Mouse (Mus musculus) ovary, postnatal 10 days (tissue): ENCODE results near the gene Ppp1r15b.
A peak's percentile ranks its signal among the peaks of the same experiment; 100 is the strongest.

Experiments used
- DNase-seq: peaks from one replicate; pipeline ENCODE4 v3.0.0; 2022; ENCODE audit warnings: low spot score

The Ppp1r15b gene

DNA sequence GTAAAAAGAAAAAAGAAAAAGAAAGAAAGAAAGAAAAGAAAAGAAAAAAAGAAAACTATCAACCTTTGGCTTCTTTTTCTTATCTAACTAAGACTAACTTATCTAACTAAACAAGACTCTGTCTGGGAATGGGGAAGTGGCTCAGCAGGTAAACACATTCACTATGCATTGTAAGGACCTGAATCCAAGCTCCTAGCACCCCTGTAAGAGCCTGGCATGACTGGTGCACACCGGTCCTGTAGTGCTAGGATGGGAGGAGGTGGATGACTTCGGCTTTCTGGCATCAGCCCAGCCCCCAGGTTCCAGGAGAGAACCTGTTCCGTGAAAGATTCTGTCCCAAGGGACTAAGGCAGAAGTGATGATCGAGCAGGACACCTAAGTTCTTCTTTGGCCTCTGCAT, 30.6 kb downstream of the Ppp1r15b start:
- no peak for DNase-seq

DNA sequence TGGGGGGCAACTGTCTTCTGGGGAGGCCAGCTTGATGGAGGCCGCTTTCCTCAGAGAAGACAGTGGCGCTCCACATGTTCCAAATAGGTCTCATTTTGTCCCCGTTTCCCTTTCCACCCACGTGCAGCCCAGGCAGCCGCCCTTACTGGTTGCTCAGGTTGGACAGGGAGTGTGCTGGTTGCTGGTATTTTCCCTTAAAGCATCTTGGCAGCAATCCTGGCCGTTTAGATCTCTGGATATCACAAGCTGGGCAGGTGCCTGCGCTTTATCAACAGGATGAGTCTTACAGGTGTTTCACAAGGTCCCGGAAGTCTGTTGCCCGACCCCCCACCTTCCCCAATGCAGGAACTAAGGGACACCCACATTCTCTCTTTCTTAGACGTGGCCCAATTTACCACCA, 31.1 kb downstream of the Ppp1r15b start:
- DNase-seq: no peak

DNA sequence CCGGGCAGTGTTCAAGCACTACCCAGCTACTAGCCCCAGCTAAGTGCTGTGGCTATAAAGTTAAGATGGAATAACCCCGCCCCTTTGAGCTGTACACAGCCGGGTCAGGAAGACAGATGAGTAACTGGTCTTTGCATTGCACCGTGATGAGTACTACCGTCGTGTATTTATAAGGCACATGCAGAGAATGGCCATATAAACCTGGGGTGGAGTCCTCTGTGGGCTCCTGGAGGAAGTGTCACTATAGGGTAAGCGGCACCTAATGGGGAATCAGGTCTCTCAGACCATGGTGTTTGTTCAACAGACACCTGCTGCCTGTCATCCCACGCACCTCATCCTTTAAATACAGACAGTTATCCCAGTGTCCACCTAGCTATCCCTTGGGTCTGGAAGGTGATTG, 32.0 kb downstream of the Ppp1r15b start:
- DNase-seq: no peak

DNA sequence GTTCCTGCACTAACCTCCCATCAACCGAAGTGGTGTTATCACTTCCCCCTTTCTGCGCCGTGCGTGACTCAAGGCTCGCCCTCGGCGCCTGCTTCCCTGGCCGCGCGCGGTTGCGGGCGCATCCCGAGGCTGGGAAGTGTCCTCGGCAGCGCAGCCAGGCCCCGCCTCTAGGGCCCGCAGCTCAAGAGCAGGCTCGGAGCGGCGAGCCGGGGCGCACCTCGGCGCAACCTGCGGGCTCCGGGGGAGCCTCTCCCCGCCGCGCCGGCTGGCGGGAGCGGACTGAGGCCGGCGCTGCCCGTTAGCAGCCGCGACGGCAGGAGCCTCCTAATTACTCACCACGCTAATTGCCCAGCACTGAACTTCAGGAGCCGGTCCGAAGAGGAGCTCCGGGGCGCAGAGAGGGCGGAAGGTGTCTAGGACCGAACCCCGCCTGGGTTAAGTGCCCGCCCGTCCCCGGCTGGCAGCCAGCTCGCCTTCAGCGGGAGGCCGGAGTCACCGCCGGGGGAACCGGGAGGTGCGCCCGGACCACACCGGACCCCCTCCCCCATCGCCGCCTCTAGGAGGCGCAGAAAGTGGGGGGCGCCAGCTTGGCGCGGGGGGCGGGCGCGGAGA, 33.0 kb downstream of the Ppp1r15b start, which contains the start of gene Plekha6:
Plekha6 (plus strand) TSS at position 391 of the 612 bp plus-strand sequence.
- no peak for DNase-seq

DNA sequence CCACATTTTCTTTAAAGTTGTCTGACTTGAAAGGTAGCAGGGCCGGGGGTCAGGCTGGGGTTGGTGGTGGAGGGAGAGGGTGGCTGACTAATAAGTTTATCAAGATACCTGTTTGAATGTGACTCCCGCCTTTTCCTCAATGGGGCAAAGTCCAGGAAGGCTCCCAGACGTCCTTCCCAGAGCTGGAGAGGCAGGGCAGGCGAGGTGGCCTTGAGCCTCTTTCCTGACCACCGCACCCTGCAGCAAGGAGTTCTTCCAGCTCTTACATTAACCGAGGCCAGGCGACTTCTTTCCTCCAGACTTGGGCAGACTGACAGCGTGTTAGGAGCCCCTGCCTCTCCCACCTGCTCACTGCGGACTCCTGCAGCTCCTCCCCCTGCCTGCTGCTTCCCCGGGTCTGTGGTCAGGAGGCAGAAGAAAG, 33.7 kb downstream of the Ppp1r15b start:
- DNase-seq: no peak

DNA sequence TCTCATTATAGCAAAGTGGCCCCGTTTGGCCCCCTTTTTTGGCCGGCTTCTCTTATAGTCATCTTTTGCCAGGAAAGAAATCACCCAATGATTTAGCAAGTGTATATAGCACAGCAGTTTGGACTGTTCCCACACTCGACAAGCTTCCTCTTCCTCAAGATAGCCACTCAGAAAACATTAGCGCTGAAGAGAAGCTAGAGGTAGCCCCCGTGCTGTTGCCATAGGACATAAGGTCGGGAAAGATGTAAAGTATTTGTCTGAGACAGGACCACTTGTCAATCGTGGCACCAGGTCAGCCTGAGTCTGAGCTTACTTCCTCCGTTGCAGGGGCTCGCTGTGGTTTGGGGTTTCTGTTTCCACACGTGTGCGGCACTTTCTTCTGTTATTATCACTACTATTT, 34.2 kb downstream of the Ppp1r15b start:
- no peak for DNase-seq

DNA sequence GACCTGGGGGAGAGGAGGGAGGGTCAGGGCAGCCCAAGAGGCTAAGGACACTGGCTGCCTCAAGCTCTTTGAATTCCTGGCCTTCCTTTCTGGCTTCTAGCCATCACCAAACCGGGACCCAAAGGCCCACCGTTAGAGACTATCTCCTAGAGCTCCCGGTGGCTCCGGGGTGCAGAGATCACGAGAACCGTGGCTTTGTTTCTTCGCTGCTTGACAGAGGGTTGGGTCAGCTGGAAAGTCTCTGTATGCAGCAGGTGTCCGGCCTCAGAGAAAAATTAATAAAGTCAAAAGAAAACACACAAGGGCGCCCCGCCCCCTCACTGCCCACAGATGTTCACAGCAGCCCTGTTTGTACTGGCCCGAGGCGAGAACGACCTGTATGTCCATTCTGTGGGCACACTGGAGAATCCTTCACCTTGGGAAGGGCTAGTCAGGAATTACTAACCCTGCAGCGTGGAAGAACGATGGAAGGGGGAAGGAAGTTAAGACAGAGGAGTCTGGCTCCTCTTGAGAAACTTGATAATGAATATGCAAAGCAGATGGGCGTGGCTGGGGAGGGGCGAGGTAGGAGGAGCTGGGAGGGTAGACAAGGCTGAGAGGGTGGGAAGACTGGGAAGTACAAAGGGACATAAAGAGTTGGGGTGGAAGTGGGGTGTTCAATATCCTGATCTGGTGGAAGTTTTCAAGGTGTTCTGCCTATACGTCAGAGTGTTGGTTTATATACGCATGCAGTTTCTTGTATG, 37.5 kb downstream of the Ppp1r15b start:
- DNase-seq: no peak

DNA sequence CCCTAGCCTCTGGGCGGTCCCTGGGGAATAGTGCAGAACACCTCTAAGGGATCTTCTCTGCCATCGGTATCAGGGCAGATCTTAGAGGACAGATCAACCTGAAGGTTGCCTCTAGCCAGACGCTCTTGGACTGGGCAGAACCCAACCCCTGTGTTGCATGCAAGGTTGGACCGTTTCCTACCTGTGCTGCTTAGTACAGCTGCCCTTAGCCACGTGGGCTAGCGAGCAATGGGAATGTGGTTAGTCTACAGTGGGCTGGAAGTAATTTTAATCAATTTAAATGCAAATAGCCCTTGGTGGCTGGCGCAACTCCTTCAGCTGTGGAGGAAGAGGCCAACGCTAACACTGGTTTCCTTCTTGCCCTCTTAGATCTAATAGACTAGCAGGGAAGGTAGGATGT, 39.3 kb downstream of the Ppp1r15b start:
- DNase-seq: no peak

DNA sequence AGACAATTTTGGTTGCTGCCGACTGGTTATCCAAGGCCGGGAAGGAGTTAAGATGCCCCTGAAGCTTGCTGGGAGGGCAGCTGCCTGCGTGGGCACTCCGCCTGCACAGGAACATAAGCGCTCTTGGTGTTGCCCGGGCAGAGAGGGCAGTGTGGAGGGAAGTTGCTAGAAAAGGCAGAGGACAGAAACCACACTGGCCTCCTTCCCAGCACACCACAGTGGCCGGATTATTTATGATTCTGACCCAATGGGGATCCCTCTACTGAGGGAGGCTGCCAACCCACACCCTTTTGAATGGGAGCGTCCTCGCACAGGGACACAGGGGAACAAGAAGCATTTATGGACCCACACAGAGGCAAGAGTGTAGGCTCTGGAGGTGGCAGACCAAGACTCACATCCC, 40.4 kb downstream of the Ppp1r15b start:
- no peak for DNase-seq

DNA sequence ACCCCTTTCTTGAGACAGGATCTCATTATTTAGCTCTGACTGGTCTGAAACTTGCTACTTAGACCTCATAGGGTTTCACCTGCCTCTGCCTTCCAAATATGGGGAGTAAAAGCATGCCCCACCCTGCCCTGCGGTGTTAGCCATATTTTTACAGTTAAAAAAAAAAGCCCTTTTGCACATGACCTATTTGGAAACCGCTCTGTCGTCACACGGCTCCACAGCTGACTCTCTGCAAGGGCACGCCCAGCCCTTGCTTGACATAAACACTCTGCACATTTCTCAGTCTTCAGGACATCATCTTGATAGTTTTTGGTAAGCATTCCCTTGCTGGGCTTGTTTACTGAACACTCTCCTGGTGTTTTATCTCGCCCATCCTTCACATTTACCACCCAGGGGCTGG, 44.2 kb downstream of the Ppp1r15b start:
- DNase-seq: no peak

DNA sequence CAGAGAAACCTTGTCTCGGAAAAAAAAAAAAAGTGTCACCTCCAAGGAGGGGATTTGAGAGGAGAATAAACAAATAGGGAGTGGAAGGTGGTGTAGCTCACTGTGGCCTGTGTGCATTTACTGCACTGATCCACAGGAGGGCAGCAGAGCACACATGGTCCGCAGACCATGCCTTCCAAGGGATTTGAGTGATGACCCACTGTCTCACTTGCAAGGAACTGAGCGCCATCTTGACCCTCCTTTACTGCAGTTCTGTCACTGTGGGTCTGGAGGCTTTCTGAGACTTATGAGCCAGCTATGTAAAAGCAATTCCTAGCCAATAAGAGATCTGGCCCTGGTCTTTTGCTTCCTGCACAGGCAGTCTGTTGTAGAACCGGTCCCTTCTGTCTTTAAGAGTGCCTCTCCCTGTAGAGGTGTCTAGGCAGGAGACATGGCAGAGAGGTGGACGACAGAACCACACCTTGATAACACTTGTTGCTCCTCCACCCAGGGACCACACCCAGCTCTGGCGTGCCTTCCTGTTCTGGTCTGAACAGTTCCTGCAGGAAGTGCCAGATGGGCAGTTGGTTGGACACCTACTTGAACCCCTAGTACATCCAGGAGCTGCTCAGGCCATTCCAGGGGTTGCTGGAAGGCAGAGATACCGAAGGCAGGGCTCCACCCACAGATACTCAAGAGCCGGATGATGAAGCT, 46.7 kb downstream of the Ppp1r15b start:
- DNase-seq: no peak

DNA sequence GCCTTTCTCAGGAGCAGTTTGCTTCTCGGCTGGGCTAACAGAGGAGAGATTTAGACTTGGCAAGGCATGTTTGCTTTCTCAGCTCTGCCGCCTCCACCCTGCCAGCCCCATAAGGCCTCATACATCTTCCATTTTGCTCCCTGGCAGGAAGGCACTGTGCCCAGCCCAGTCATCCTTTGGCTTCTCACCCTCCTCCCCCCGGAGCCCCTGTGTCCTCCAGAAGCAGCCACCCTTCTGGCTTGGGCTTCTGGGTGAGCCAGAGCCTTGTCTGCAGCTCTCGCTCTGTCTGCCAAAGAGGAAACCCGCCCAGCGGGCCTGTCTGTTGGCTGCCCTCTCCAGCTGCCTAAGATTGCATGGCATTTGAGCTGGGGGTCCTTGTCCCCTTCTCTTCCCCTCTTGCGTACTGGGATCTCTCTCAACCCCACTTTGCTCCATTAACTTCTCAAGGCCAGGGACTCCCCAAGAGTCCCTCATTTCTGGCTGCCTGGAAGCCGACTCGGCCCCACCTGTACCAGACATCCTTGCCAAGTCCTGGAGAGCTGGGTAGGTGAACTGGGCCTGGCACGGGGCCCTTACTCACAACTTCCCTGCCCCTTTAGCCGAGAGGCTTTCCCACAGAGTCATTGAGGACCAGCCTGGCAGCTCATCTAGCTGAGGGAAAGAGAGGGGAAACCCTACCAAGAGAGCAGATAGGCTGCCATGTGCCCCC, 47.9 kb downstream of the Ppp1r15b start:
- DNase-seq: no peak

DNA sequence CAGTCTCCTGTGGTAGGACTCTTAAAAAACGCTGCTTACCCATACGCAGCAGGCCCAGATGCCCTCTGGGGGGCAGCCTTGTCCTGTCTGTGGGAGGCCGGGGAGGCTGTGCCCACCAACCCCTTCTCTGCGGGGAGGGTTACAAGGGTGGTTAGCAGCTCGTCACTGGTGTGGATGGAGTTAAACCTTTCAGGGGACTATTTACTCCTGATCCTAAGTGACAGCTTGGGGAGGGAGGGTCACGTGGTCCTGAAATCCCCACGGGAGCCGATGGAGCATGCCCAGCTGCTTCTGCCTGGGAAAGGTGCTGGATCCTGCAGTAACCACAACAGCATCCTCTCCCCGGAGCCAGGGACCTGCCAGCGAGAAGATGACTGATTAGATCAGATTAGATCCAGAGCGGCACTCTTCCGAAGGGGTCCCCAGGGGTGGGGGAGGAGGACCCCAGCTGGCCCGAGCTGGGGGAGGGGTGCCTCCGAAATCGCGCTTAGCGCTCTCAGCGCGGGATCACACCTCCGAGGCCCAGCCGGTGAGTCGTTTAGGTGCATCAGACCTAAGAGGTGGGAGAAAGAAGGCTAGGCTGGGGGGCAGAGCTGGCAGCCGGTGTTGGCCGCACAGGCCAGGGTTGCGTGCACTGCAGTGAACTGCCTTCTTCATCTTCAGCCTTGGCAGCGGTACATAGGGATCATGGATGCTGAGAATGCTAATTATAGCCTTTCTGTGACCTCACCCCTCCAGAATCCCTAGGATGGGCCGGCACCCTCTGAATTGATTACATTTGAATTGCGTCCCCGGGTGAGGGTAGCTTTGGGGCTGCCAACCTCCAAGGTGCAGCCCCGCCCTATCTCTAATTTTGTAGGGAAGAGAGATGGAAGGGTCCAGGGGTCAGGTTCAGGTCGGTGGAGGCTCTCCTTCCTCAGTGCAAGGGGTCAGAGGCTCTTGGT, 50.4 kb downstream of the Ppp1r15b start:
- DNase-seq: peak; percentile 49

DNA sequence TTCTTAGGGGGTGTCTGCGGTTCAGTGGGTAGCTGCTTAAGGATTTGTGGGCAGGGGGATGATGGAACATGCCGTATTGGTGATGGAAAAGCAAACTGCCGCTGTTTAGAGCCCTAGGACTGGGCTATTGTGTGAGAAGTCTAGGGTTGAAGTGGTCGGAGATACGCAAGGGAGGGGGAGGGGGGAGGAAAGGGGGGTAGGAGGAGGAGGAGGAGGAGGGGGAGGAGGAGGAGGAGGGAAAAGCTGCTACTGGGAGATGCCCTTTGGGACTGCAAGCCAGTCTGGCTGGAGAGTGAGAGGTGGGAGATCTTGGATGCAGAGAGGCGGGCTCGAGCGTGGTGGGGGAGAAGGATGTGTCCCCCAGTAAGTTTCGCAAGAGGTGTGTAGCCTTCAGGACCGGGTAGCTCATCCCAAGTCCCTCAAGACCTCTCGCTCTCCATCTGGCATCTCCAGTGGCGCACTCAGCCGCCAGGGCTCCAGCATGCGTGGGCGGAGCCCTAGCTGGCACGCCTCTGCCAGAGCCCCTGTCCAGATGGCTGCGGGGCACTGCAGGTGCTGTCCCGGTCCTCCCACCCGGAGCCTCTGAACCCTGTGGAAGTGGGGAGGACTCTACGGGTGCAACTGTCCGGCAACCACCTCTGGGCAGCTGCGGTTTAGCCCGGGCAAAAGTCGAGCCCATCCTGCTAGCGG, 51.2 kb downstream of the Ppp1r15b start:
- DNase-seq: no peak

DNA sequence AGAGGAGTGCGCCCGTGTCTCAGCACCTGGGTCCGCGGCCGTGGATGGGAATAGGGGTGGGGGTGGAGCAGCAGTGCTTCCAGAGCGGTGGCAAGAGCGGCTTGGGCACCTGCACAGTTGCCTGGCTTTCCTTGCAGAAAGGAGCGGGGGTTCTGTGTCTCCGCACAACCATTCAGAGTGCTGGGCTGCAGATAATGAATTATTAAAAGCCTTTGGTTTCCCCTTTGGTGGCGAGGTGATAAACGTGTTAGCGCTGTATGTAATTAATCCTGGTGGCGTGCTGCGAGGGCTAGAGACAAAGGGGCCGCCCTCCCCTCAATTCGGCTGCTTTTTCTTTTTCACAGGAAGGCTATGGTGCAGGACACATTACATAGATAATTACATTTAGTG, 51.8 kb downstream of the Ppp1r15b start:
- no peak for DNase-seq

DNA sequence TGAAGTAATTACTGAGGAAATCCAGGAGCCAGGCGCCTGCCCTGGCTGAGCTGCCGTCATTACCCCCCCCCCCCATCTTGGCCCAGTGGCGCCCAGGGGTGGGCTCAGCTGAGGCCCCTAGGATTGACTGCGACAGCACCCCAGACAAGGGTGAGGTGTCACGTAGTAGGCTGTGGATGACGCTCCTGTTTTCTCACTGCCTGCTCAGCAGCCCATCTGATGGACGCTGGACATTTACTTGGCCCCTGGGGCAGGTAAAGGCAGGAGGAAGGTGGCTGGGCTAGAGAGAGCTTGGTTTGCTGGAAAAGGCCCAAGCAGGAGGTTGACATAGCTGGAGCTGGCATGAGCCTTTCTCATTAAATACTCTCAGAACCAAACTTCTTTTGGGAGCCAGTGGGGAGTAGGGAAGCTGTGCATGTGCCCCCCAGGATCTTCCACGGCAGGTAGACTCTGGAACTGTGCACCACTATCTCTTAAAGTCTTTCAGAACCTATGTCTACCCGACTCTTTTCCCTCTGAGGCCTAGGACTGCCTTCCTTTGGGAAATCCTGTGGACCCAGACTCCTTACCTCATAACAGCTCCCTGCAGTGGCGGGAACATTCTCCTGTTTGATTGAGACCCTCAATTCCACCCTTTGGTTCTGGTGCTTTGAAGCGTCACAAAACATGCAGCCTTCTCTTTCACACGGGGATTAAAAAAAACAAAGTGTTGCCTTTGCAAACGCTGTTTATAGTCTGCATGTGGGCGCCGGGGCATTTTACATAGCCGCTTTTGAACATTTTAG, 52.4 kb downstream of the Ppp1r15b start:
- no peak for DNase-seq

DNA sequence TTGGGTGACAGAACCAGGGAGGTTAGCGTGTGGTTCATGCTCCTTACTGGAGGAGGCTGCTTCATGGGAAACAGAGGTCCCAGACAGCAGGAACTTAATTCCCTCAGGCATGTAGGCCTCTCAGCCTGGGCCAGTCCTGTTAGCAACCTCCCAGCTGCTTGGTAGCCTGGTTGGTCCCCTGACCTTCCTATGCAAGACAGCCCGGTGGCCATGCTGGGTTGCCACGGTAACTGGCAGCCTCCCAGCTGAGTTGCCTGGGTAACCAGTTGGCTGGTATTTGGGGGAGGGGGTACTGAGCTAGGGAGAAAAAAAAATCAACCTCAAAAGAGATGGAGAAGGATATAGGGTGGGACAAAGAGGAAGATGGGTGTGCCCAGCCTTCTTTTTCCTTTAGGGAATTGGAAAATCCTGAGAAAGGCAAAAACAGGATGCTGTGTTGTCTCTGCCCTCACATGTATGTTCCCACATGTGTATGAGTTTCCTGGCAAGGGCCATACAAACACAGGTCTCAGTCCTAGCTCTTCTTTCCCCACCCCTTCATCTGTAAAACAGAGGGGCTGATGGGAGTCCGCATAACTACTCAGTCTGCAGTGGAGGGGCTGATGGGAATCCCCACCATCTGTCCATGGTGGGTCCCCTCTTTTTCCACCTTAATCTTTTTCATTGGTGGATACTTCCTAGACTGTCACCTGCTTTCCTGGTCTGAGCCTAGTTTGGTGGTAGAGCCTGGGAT, 57.2 kb downstream of the Ppp1r15b start:
- DNase-seq: no peak

DNA sequence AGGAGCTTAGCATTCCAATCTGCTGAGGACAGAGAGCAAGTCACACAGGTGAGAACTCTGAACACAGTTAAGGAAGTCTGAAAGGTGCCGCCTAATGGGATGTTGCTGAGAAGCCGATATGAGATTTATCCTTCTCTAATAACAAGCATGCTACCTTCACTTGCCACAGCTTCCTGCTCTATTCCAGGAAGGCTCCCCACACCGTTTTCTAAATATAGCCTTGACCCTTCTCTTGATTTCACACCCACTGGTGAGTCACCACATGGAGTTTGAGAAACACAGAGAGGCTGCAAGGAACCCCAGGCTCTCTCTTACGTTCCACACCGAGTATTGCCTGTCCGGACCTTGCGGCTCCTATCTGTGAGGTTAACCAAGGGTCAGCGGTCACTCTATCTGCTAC, 57.8 kb downstream of the Ppp1r15b start:
- no peak for DNase-seq
